Mouse (Mus musculus): ENCODE results near the gene Rnase1. TPM values are rescaled to one million over a fixed set of nuclear protein-coding genes. Genes with fewer than 3 reads are reported as not detected.
"Not testable (repeated sequence)": the region's sequence is repeated elsewhere in the genome, so short reads cannot be mapped to it uniquely, and the experiment has no call there.

Gene Rnase1
- polyA plus RNA-seq, 1 experiment from 2014 or later: 0.20 TPM

DNA sequence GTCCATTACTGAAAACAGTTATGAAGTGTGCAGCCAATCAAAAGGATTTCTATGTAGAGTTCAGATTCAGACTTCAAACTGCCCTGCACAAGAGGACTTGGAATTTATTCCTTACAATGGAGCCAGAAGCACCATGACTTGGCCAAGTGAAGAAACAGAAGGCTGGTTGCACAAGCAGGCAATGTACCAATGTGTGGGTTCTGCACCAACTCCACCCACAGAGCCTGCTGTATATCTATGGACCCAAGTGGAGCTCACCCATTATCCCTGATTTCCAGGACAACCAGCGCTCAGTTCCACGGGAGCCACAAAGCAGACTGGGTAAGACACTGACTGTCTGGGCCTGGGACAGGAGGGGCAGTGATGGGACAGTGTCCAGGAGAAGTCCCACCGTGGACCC, 15.4 kb upstream of the Rnase1 start, which contains the start of gene Rnase2b:
Gene Rnase2b, plus strand, starts transcription at position 285 of the 400 bp plus-strand sequence.
- not testable (repeated sequence) for H3K4me1 ChIP-seq (ENCODE audit: control insufficient read depth, insufficient read depth, low read length); H3K4me2 ChIP-seq (ENCODE audit: low read depth, severe bottlenecking); H3K27me3 ChIP-seq (ENCODE audit: control insufficient read depth, insufficient read depth, low read length); ATAC-seq (ENCODE audit: insufficient number of reproducible peaks, low FRiP score, low TSS enrichment, low read depth); DNase-seq (ENCODE audit: low spot score); H3K36me3 ChIP-seq (ENCODE audit: control insufficient read depth, insufficient read depth, low read length); H3K9me3 ChIP-seq (ENCODE audit: control insufficient read depth, low read length); H3K4me3 ChIP-seq (ENCODE audit: low read depth, low read length); H3K9ac ChIP-seq (ENCODE audit: low read length); H3K27ac ChIP-seq (replicated peaks; ENCODE audit: low read depth, low read length)
- WGBS: 91% methylated on average over 3 of the region's 3 CpGs

DNA sequence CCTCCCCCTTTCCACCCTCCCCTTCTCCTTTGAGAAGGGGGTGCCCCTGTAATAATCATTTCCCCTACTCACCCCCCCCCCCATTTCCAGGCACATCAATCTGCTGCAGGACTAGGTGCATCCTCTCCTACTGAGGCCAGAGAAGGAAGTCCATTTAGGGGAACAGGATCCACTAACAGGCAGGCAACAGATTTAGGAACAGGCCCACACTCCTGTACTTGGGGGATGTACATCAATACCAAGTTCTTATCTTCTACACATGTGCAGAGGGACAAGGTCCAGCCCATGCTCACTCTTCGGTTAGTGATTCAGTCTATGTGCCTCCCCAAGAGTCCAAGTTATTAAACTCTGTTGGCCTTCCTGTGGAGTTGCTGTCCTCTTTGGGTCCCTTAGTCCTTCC, 10.5 kb upstream of the Rnase1 start:
- Histone ChIP-seq H3K27me3 (ENCODE audit: control insufficient read depth, insufficient read depth, low read length) (no peaks in the 10 kb centered on the region), H3K36me3 (ENCODE audit: control insufficient read depth, insufficient read depth, low read length) (no peaks in the 10 kb centered on the region), H3K4me3 (ENCODE audit: low read depth, low read length) (no peak overlapping the region), H3K9ac (ENCODE audit: low read length) (no peak overlapping the region), H3K4me2 (ENCODE audit: low read depth, severe bottlenecking) (no peak overlapping the region), H3K9me3 (ENCODE audit: control insufficient read depth, low read length) (no peaks in the 10 kb centered on the region), H3K27ac (replicated peaks; ENCODE audit: low read depth, low read length) (no peak overlapping the region), H3K4me1 (ENCODE audit: control insufficient read depth, insufficient read depth, low read length) (no peaks in the 10 kb centered on the region)
- WGBS: 89% methylated on average over 1 of the region's 1 CpGs
- no peak for DNase-seq (ENCODE audit: low spot score)
- ATAC-seq (ENCODE audit: insufficient number of reproducible peaks, low FRiP score, low TSS enrichment, low read depth): no peak

DNA sequence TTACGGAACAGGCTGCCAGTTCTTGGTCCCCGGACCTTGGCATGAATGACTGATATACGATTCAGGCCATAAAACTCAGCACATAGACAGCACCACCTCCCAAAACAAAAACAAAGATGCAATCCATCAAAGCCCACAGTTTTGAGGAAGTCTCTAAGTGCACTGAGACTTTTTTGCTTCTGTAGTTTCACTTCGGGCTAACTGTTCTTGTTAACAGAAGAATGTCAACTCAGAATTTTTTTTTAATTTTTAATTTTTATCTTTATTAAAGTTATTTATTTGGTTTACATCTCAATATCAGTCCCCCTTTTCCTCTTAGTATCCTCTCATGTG, 10.1 kb upstream of the Rnase1 start:
- Histone ChIP-seq H3K27me3 (ENCODE audit: control insufficient read depth, insufficient read depth, low read length) (no peaks in the 10 kb centered on the region), H3K36me3 (ENCODE audit: control insufficient read depth, insufficient read depth, low read length) (no peaks in the 10 kb centered on the region), H3K9me3 (ENCODE audit: control insufficient read depth, low read length) (no peaks in the 10 kb centered on the region), H3K4me3 (ENCODE audit: low read depth, low read length) (no peak overlapping the region), H3K4me2 (ENCODE audit: low read depth, severe bottlenecking) (no peak overlapping the region), H3K9ac (ENCODE audit: low read length) (no peak overlapping the region), H3K4me1 (ENCODE audit: control insufficient read depth, insufficient read depth, low read length) (no peaks in the 10 kb centered on the region), H3K27ac (replicated peaks; ENCODE audit: low read depth, low read length) (no peak overlapping the region)
- ATAC-seq (ENCODE audit: insufficient number of reproducible peaks, low FRiP score, low TSS enrichment, low read depth) (no peak), DNase-seq (ENCODE audit: low spot score) (no peak)
- WGBS: 39% methylated on average over 4 of the region's 4 CpGs

DNA sequence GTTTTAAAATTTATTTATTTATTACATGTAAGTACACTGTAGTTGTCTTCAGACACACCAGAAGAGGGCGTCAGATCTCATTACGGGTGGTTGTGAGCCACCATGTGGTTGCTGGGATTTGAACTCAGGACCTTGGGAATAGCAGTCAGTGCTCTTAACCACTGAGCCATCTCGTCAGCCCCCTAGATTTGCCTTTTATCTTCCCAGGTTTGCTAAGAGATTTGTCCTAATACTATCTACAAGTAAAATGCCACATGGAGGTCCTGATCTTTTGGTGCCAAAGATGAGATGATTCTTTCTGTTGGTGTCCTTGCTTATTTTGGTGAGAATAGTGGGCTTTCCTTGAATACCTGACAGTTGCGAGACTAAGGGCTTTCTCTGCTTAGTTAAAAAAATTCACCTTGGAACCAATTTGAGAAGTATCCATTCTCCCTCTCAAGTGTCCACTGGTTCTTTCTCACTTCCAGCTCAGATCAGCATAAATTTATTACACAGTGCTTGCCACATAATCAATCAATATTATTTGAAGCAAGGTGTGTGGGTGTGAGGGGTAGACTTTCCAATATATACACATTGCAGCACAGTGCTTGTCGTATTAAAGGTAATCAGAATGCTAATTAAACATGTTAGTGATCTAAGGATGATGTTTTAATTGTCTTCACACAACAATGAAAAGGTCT, 9.6 kb upstream of the Rnase1 start:
- Histone ChIP-seq H3K27ac (replicated peaks; ENCODE audit: low read depth, low read length) (no peak overlapping the region), H3K4me3 (ENCODE audit: low read depth, low read length) (no peak overlapping the region), H3K9ac (ENCODE audit: low read length) (no peak overlapping the region), H3K36me3 (ENCODE audit: control insufficient read depth, insufficient read depth, low read length) (no peaks in the 10 kb centered on the region), H3K27me3 (ENCODE audit: control insufficient read depth, insufficient read depth, low read length) (no peaks in the 10 kb centered on the region), H3K4me2 (ENCODE audit: low read depth, severe bottlenecking) (no peak overlapping the region), H3K4me1 (ENCODE audit: control insufficient read depth, insufficient read depth, low read length) (no peaks in the 10 kb centered on the region), H3K9me3 (ENCODE audit: control insufficient read depth, low read length) (no peaks in the 10 kb centered on the region)
- no peak for DNase-seq (ENCODE audit: low spot score)
- 86% methylated on average over 5 of the region's 5 CpGs for WGBS
- no peak for ATAC-seq (ENCODE audit: insufficient number of reproducible peaks, low FRiP score, low TSS enrichment, low read depth)

DNA sequence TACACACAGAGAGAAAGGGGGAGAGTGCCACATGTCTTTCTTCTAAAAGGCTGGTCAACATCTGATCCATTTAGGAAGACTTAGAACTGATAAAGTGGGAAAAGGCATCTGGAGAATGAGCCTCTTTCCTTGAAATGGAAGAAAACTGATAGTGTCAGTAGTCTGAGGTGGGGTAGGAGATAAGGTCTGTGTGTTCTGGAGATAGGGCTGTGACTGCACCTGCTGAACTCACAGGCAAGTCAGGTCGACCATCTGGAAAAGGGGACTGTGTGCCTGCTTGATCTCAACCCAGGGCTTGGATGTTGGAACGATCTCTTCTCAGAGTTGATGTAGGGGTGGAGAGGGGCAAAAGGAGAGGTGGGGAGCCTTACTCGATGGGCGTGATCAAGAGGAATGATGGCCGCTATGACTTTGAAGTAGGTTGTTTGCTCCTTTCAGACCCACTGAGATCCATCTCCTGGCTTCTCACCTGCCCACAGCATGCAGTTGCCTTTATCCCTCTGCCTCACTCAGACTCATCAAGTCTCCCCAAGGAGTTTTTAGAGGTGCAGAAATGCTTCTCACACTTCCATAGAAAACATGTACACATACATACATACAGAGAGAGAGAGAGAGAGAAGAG, 5.8 kb upstream of the Rnase1 start:
- H3K27me3 ChIP-seq (ENCODE audit: control insufficient read depth, insufficient read depth, low read length): no peaks in the 10 kb centered on the region
- H3K4me3 ChIP-seq (ENCODE audit: low read depth, low read length): no peak overlapping the region
- no peak for DNase-seq (ENCODE audit: low spot score)
- no peak overlapping the region for H3K4me2 ChIP-seq (ENCODE audit: low read depth, severe bottlenecking)
- 65% methylated on average over 5 of the region's 5 CpGs for WGBS
- no peaks in the 10 kb centered on the region for H3K9me3 ChIP-seq (ENCODE audit: control insufficient read depth, low read length)
- H3K27ac ChIP-seq (replicated peaks; ENCODE audit: low read depth, low read length): no peak overlapping the region
- H3K36me3 ChIP-seq (ENCODE audit: control insufficient read depth, insufficient read depth, low read length): no peaks in the 10 kb centered on the region
- H3K4me1 ChIP-seq (ENCODE audit: control insufficient read depth, insufficient read depth, low read length): no peaks in the 10 kb centered on the region
- no peak for ATAC-seq (ENCODE audit: insufficient number of reproducible peaks, low FRiP score, low TSS enrichment, low read depth)
- no peak overlapping the region for H3K9ac ChIP-seq (ENCODE audit: low read length)

DNA sequence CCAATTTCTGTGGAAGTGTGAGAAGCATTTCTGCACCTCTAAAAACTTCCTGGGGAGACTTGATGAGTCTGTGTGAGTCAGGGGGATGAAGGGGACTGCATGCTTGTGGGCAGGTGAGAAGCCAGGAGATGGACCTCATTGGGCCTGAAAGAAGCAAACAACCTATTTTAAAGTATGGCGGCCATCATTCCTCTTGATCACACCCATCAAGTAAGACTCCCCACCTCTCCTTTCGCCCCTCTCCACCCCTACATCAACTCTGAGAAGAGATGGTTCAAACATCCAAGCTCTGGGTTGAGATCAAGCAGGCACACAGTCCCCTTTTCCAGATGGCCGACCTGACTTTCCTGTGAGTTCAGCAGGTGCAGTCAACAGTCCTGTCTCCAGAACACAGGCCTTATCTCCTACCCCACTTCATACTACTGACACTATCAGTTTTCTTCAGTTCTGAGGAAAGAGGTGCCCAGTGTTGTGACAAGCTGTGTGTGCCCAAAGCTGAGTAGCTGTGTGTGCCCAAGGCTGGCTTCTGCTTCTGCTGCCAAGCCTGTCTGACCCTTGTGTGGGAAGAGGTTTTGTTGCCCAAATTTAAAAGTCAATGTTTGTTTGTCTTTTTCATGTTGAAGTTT, 3.7 kb upstream of the Rnase1 start:
- Histone ChIP-seq H3K36me3 (ENCODE audit: control insufficient read depth, insufficient read depth, low read length) (no peaks in the 10 kb centered on the region), H3K27me3 (ENCODE audit: control insufficient read depth, insufficient read depth, low read length) (no peaks in the 10 kb centered on the region), H3K4me2 (ENCODE audit: low read depth, severe bottlenecking) (no peak overlapping the region), H3K9me3 (ENCODE audit: control insufficient read depth, low read length) (no peaks in the 10 kb centered on the region), H3K4me1 (ENCODE audit: control insufficient read depth, insufficient read depth, low read length) (no peaks in the 10 kb centered on the region), H3K9ac (ENCODE audit: low read length) (no peak overlapping the region), H3K4me3 (ENCODE audit: low read depth, low read length) (no peak overlapping the region), H3K27ac (replicated peaks; ENCODE audit: low read depth, low read length) (no peak overlapping the region)
- ATAC-seq (ENCODE audit: insufficient number of reproducible peaks, low FRiP score, low TSS enrichment, low read depth): no peak
- WGBS: 89% methylated on average over 3 of the region's 3 CpGs
- no peak for DNase-seq (ENCODE audit: low spot score)

DNA sequence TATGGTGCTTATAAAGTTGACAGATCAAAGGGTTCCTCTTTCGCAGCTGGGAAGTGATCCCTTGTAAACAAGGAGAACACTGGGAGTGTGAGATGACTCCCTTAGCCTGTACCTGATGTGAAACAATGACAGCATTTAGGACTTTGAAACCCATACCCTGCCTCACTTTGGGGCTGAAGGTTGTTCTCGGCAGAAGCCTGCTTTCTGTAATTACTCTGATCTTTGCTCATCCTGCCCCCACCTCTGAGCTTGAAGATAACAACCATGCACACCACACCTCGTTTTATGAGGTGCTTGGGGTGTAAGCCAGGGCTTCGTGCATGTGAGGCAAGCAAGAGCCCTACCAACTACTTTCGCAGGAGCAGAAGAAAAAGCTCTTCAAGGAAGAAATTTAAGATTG, 2.6 kb upstream of the Rnase1 start:
- DNase-seq (ENCODE audit: low spot score) (no peak), ATAC-seq (ENCODE audit: insufficient number of reproducible peaks, low FRiP score, low TSS enrichment, low read depth) (no peak)
- Histone ChIP-seq H3K4me2 (ENCODE audit: low read depth, severe bottlenecking) (no peak overlapping the region), H3K9me3 (ENCODE audit: control insufficient read depth, low read length) (no peaks in the 10 kb centered on the region), H3K9ac (ENCODE audit: low read length) (no peak overlapping the region), H3K27ac (replicated peaks; ENCODE audit: low read depth, low read length) (no peak overlapping the region), H3K4me3 (ENCODE audit: low read depth, low read length) (no peak overlapping the region), H3K27me3 (ENCODE audit: control insufficient read depth, insufficient read depth, low read length) (no peaks in the 10 kb centered on the region), H3K36me3 (ENCODE audit: control insufficient read depth, insufficient read depth, low read length) (no peaks in the 10 kb centered on the region), H3K4me1 (ENCODE audit: control insufficient read depth, insufficient read depth, low read length) (no peaks in the 10 kb centered on the region)
- 28% methylated on average over 5 of the region's 5 CpGs for WGBS

DNA sequence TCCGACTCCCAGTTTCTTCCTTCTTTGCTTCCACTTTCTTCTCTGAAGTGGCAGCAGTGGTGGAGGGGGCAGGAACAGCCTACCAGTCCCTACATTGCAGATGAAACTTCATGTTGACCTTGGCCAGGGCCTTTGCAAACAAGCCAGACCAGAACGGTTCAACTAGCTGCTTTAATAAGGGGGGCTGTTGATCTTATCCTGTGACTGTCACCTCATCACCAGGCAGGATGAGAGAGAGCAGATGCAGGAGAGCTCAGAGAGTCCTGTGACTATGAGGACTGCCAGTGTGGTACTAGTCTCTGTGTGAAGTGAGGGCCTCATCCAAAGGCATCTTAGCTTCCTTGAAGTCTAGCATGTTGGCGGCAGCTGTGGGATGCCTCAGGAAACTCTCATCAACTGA, 1.4 kb upstream of the Rnase1 start:
- Histone ChIP-seq H3K4me3 (ENCODE audit: low read depth, low read length) (no peak overlapping the region), H3K27me3 (ENCODE audit: control insufficient read depth, insufficient read depth, low read length) (no peaks in the 10 kb centered on the region), H3K27ac (replicated peaks; ENCODE audit: low read depth, low read length) (no peak overlapping the region), H3K9me3 (ENCODE audit: control insufficient read depth, low read length) (no peaks in the 10 kb centered on the region), H3K36me3 (ENCODE audit: control insufficient read depth, insufficient read depth, low read length) (no peaks in the 10 kb centered on the region), H3K9ac (ENCODE audit: low read length) (no peak overlapping the region), H3K4me2 (ENCODE audit: low read depth, severe bottlenecking) (no peak overlapping the region), H3K4me1 (ENCODE audit: control insufficient read depth, insufficient read depth, low read length) (no peaks in the 10 kb centered on the region)
- no peak for DNase-seq (ENCODE audit: low spot score)
- WGBS: 65% methylated on average over 3 of the region's 3 CpGs
- ATAC-seq (ENCODE audit: insufficient number of reproducible peaks, low FRiP score, low TSS enrichment, low read depth): no peak

All from limb, embryonic 11.5 days (tissue).